Mouse (Mus musculus) gastrocnemius, postnatal 36 days (tissue): ENCODE data around the gene Ccl9. TPM values are rescaled to one million over a fixed set of nuclear protein-coding genes. Genes with fewer than 3 reads are reported as not detected.
A peak's percentile ranks its signal among the peaks of the same experiment; 100 is the strongest.

Source experiments
- DNase-seq, 2 experiments: peaks; one replicate each; pipeline ENCODE4 v3.0.0; 2022
- intact Hi-C: fragments of 180-260 bp; cut with DNase I; formaldehyde crosslinking; loops from one replicate; pipeline ENCODE4 v1.15.1; 2025
- total RNA-seq, 2 experiments: library from RNA; stranded (reverse); gene quantifications; 2 replicates each; pipeline ENCODE4 v1.2.3; 2021

Ccl9 gene
- total RNA-seq, 2 experiments from 2014 or later = 3.0 to 3.4 TPM

DNA sequence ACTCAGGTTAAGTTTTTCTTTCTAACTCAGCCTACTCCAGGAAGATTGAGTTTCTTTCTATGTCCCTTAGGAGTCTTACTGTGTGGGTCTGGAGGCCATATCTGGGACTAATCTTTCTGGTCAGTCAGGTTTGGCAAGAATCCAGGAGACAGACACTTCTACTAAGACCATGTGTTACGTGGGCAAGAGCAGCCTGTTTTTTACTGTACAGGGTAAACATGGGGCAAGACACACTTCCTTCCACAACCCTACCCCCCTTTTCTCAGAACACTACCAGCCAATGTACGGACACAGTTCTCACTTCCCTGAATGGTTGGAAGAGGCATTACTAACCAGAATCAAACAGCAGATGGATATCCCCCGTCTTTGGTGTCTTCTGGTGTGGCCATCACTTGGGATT is 34.2 kb downstream of the Ccl9 start:
- DNase-seq = no peak
- intact Hi-C loops = no loop called here

- intact Hi-C loops = no loop called here
- no peak for DNase-seq
Measured at GRCm38 (mm10) chr11:83541415-83541814, 37.0 kb downstream of the Ccl9 start.

DNA sequence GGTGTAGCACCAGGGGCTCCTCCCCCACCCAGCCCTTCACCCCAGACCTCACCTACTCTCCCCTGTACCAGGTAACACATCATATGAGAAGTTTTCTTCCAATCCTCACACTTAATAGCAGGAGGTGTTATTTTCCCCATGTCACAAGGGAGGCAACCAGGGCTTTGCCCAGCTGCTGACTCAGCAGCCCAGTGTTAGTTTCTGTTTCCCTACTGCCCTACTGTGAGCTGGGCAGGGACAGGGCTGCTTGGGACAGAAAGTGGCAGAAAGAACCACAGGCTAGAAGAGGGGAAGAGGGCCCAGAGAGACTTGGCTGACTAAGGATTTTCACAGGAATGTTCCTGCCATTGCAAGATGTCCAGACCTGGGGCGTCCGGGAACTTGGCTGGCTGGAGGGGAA is 37.5 kb downstream of the Ccl9 start:
- intact Hi-C loops = no loop called here
- DNase-seq = no peak

GRCm38 (mm10) chr11:83538705-83539314 is 39.6 kb downstream of the Ccl9 start:
- no peak for DNase-seq
- intact Hi-C loops = no loop called here

GRCm38 (mm10) chr11:83536831-83537230 is 41.6 kb downstream of the Ccl9 start:
- intact Hi-C loops = no loop called here
- no peak for DNase-seq

DNA sequence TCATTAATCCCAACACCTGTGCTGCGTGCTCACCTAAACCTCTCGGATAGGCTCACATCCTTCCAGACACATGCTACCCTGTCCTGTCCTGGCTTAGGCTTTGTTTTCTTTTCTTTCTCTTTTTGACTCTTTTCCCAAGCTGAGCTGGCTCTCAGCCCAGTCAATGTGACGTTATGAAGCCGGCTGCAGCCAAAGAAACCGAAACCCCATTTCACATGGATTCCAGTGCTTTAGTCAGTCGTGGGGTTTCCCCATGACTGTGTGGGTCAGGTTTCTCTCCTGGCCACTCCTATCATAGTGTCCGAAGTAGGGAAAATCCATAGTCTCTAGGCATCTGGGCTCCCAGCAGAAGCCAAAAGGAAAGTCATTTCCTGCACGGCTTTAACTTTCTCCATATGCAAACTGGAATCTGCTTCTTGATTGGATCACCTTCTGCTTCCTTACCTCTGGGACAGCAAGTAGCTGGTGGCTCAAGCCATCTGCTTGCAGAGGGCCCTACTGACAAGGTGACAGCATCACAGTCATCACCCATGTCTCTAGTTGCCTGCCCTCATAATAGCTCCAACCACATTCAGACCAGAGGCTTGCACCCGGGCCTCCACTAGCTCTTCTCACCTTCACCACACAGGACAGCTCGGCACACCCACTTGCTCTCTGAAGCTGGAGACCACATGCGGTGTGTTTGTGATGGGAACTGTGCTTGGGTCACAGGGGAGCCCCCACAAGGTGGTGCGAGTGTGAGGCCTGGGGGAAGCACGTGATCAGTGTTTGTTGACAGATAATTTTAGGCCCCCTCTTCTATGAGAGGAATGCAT is 43.6 kb downstream of the Ccl9 start:
- DNase-seq = peak; percentile 59 to 68
- intact Hi-C loops = no loop called here

DNA sequence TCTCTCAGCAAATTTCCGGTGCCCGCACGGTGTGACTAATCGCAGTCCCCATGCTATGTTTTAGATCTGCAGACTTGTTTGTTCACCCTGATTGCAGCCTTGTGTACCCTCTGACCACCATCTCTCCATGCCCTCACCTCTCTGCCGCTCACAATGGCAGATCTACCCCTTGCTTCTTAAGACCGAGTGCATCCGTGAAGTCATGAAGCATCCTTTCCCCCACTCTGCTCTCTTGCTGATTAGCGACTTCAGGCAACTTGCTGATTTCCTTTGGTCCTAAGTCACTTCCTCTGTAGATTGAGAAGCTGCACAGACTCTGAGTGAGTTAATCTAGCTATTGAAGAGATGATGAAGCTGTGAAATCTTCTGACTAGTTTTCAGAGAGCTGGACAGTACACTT is 44.3 kb downstream of the Ccl9 start:
- intact Hi-C loops = no loop called here

DNA sequence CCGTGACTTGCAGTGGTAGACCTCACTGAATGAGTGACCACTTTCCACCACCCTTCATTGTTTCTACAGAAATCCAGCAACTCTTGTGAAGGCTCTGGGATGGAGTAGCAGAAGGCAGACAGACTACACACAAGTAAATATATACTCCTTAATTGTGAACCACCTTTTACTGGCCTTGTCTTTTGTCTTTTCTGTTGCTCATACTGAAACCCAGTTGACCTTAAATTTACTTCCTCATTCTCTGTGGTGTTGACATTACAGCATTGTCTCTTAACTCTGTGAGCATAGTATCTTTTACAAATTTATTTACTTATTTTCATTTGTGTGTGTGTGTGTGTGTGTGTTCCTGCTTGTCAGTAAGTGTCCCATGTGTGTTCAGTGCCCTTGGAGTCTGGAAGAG is 45.2 kb downstream of the Ccl9 start:
- intact Hi-C loops = no loop called here
- DNase-seq = no peak

More for the DNA sequence above, 44.3 kb downstream of the Ccl9 start:
- no peak for DNase-seq

DNA sequence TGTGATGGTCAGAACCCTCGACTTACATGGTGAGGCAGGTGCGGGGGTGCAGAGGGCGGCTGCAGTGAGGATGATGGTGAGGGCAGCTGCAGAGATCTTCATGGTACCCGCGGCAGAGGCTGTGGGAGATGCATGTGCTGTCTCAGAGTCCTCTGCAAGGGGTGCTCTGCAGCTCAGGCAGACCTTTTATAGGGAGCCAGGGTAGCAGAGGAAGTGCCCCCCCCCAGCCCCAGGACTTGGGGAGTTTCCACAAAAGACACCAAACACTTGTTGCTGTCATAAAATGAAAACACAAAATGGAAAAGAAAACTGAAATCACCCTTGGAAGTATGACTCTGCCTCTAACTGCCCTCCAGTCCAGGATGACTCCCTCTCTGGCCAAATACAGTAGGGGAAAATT is 48.1 kb downstream of the Ccl9 start, which contains the start of gene Ccl5:
TSS of gene Ccl5 (minus strand) at position 159 of the 400 bp plus-strand sequence.
- DNase-seq = no peak
- intact Hi-C loops = no loop called here

DNA sequence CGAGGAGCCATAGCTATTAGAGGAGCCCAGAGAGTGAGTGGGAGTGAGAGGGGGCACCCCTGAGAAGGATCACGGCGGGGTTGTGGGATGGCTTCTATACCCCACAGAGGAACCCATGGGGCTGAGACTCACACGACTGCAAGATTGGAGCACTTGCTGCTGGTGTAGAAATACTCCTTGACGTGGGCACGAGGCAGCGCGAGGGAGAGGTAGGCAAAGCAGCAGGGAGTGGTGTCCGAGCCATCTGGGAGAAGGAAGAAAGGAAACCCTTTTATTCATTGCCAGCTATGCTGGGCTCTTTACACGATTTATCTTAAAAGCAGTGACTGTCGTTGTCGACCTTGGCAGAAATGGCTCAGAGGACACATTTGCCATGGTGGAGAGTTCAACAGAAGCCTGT is 49.4 kb downstream of the Ccl9 start:
- DNase-seq = no peak
- intact Hi-C loops = no loop called here

Other genes starting within 250 kb of the Ccl9 start
- under 1 TPM; 0.37 to 0.43 TPM for gene Rasl10b, start 169.5 kb downstream of the Ccl9 start, total RNA-seq
- not detected for gene Gas2l2, start 149.2 kb downstream of the Ccl9 start, total RNA-seq
- not detected for gene 1700020L24Rik, start 141.0 kb downstream of the Ccl9 start, total RNA-seq
- 1 to 10 TPM; 1.6 to 2.0 TPM for gene Mmp28, start 115.6 kb downstream of the Ccl9 start, total RNA-seq
- gene Taf15, start 105.5 kb downstream of the Ccl9 start, total RNA-seq = 10 to 100 TPM; 19.5 to 21.7 TPM
- not detected for gene Heatr9, start 56.5 kb downstream of the Ccl9 start, total RNA-seq
- gene Ccl5, start 48.1 kb downstream of the Ccl9 start, total RNA-seq = not detected
- gene Ccl6, start 14.5 kb upstream of the Ccl9 start, total RNA-seq = 1 to 10 TPM; 4.2 to 9.4 TPM
- gene Rpl9-ps1, start 67.0 kb upstream of the Ccl9 start, total RNA-seq = not detected
- gene Ccl3, start 70.7 kb upstream of the Ccl9 start, total RNA-seq = not detected
- gene Ccl4, start 83.9 kb upstream of the Ccl9 start, total RNA-seq = not detected
- 1 to 10 TPM in 1 of 2 experiments, not detected in 1; 1.1 TPM for gene Wfdc17, start 125.4 kb upstream of the Ccl9 start, total RNA-seq
- not detected for gene Wfdc18, start 130.4 kb upstream of the Ccl9 start, total RNA-seq
- gene Wfdc21, start 168.3 kb upstream of the Ccl9 start, total RNA-seq = not detected
- gene Heatr6, start 175.1 kb upstream of the Ccl9 start, total RNA-seq = 1 to 10 TPM; 6.5 to 8.1 TPM